Mouse (Mus musculus): ENCODE measurements at regions not wholly inside any gene's neighbourhood (a gene's known extent, or its start where the extent isn't known, plus 50 kb on each side); places are given as distances from the start of the nearest gene placed in this dataset.

DNA sequence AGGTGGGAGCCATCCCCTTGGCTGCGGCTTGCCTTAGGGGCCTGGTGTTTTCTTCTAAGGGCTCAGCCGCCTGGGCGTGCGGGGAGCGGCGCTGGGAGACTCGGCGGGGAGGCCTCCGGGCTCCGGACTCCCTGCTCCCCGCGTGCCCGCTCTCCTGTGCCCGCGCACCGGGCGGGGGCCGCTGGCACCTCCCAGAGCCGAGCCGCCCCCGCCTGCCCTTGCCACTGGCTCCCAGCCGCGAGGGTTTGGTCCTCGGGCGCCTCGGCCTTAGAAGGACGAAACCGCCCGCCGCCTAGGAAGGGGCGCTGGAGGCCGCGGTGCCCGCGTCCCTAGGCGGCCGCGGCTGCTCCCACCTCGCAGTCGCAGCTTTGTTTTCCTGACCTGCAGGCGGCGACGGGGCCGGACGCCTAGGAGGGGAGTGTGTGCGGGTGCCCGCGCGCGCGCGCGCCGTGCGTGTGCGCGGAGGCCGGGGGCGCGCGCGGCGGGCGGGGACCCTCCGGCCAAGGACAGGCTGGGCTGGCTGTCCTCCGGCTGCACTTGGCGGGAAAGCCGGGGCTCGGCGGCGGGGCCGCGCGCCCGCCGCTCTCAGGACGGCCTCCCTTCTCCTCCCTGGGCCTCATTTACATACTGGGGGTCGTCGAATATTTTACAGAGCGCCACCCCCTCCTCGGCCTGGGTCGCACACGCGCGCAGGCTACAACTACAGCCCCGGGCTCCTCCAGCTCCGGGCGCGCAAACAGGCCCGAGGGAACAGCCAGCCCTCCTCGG lies 227.1 kb downstream of the Mef2c start:
- peak; percentile 81 for DNase-seq (ENCODE audit: low read depth, low spot score)

DNA sequence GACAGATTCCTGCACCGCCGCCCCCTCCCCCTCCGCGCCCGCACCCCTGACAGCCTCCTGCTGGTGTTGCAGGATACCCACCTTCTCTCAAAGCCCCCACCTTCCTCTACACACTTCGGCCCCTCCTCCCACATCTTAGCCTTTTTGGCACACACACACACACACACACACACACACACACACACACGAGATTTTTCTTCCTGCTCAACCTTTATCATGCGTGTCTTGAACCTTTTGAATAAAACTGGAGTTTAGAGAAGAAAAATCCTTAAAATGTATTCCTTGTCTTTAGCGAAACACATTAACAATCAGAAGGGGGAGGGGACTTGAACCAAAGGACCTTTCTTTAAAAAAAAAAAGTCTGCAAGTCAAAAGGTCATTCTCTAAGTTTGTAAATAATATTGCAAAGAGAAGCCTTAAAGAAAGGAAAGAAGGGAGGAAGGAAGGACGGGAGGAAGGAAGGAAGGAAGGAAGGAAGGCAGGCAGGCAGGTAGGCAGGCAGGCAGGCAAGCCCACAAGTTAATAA lies 227.7 kb downstream of the Mef2c start:
- no peak for DNase-seq (ENCODE audit: low read depth, low spot score)

DNA sequence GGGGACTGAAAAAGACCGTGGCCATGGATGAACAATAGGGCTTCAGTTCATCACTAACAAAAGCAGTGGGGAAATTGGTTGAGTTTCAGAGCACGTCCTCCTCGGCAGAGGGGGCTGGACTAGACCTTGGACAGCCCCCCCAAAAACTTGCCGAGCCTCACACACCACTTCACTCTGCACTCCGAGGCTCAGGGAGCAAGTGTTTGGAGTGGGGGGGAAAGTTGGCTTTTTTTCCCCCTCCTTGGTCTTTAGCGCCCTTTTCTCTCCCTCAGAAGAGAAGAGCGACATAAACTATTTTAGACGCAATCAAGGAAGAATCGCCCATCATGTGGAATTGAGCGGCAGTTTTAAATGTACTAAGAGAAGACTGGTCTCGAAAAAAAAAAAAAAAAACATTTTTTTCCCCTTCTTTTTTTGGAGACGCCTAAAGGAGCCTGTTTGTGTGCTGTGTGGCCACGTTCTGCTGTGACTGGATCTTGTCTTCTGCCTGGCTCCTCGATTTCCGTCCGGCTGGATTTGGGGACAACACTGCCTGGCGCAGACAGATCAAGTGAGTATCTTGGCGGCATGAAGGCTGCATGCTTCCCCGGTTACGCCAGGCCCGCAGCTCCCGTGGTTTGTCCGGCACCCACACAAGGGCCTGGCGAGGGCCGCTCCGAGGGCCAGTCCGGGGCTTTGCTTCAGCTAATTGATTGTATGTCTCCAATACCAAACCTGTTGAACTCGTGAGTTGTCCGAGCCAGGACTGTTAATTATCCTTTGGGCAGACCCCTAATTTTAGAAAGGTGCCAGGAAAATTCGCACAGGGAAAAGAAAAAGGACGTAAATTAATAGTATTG lies 228.7 kb downstream of the Mef2c start:
- no peak for DNase-seq (ENCODE audit: low read depth, low spot score)

DNA sequence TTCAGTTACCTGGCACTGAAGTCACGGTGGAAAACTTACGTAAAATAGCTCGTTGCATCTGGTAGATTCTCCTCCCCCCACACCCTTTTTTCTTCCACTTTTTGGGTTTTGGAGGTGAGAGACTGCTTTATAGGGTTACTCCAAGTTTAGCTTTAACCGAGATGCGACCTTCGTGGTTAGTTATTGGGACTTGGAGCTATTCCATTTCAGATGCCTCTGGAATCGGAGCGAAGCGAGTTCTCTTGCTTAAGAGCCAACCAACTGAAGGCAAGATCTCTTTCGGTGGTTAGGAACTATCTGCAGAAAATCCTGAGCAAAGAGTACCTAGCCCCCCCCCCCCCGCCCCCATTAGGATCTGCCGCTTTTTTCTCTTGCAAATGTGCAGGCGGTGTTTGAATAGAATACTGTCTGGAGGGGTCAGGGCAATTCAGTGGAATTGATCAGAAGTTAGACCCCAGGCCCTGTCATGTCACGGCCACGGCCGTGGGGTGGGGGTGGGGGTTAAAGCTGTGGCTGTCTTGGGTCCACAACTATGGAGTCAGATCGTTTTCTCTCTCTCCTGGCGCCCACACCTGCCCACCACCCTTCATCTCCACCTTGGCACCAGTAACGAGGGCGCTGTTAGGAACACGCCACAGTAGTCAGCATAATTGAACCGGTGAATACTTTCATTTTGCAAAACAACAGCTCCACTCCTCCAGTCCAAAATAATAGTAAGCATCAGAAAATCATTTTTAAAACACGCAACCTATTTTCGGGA lies 229.6 kb downstream of the Mef2c start:
- DNase-seq (ENCODE audit: low read depth, low spot score), result no peak

DNA sequence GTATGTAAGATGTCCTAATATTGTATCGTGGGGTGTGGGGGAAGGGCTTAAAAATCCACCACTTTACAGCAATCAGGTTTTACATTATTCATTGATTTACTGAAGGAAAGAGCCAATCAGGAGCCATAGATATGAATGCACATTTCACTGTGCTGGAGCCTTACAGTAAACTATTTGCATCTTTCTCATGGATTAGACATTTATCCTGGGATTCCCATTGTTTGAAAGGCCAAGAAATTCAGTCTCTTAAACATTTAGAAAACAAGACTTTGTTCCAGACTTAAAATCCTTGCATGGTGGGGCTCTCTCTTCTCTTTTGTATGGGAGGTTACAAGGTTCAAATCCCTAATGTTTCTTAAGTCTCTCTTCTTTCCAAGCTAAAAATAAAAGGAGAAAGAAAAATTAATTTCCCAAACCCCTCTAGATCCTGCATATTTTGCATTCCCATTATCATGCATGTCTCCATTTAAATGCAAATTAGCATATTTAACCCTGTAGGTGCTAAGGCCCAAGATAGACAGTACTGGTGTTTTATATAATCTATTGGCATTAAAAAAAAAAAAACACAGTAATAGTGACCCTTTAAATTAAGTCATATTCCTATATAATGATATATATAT lies 230.3 kb downstream of the Mef2c start:
- DNase-seq (ENCODE audit: low read depth, low spot score), result no peak

DNA sequence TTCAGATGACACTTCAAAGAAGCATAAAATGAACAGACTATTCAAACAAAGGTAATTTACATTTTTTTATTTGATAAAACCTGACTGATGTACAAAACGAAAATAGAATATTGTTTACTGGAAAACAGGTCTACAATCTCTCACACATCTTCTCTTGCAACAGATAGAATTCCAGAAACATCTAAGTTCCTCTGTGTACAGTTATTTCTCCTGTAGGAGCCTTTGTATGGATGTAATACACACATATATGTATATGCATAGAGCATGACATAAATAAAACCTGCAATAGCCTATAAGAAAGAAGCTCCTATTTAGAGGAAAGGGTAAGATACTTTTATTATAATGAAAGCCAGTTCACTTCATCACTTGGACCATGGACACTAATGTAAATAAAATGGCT lies 230.8 kb downstream of the Mef2c start:
- DNase-seq (ENCODE audit: low read depth, low spot score), result no peak

DNA sequence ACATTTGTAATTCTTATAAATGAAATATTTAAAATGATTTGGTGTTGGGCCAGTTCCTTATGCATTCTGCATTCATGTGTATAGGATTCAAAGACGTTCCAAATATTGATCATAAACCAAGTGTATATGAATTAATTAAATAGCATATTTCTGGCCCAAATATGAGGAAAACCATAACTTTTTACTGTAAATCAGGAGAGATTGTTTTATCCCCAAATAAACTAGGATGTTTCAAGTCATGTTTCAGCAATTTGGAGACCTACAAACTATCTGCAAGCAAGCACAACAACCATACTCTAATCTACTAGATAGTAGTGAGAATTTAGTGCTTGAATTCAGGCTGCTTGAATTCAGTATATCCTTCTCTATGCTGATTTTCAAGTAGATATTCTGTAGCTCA lies 231.3 kb downstream of the Mef2c start:
- no peak for DNase-seq (ENCODE audit: low read depth, low spot score)

DNA sequence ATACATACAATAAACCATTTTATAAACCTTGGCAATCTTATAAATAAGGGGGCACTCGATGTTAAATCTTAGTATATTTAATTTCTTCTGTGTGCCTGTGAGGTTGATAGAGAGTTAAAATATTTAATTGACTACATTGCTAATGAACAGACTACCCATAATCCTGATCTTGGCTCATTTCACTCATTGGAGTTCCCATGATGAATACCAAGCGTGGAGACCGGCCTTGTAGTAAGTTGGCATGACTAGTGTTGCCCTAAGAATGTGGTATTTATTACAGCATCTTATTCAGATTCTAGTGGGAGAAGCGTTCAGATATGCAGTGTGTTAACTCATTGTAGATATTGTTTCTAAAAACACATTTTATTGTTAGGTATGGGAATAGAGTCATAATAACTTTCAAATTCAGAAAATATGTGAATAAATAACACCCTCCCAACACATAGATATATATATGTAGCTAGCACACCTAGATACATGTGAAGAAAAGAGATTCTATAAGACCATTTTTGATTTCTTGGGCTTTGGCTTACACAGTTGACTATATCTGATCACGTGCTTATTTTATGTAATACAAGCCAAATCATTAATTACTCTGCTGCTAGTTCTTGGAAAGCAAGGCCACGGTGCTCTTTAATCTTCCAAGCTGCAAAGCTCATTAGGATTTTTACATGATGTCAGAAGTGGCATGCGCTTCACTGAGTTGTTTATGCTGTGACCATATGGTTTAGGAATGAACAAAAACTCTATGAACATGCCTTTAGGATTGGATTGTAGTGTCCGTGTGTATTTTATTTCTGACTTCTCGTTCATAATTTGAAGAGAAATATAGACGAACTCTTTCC lies 232.0 kb downstream of the Mef2c start:
- no peak for DNase-seq (ENCODE audit: low read depth, low spot score)

DNA sequence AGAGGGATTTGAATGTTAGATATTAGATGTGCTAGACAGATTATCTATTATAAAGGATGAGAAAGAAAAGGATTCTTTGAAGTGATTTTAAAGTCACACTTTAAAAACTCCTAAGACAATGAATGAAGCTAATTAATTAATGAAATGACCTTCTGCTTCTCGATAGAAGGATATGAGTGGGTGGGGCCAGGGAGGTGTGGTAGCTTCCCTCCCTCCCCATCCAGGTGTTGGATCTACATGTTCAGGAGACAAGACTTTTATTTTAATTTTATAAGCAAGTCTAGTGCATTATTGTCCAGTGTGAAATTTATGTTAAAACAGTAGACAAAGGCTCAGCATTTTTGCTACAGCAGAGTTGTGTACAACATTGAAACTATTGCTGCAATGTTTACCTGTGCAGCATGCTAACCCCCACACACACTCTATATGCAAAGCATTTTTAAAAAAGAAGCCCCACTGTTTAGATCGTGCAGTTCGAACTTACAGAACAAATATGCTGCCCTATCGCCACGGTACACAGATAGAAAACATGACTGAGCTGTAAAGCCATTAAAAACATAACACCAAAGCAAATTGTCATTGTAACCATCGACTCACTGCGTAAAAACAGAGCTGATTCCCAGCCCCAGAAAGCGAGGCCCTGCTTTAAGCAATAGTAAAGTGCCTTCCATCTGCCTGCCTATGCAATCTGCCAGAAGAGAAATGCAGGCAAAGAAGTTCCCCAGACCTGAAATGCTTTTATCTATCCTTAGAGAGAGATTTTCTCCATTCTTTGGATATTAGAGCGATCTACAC lies 233.4 kb downstream of the Mef2c start:
- DNase-seq (ENCODE audit: low read depth, low spot score), result no peak

DNA sequence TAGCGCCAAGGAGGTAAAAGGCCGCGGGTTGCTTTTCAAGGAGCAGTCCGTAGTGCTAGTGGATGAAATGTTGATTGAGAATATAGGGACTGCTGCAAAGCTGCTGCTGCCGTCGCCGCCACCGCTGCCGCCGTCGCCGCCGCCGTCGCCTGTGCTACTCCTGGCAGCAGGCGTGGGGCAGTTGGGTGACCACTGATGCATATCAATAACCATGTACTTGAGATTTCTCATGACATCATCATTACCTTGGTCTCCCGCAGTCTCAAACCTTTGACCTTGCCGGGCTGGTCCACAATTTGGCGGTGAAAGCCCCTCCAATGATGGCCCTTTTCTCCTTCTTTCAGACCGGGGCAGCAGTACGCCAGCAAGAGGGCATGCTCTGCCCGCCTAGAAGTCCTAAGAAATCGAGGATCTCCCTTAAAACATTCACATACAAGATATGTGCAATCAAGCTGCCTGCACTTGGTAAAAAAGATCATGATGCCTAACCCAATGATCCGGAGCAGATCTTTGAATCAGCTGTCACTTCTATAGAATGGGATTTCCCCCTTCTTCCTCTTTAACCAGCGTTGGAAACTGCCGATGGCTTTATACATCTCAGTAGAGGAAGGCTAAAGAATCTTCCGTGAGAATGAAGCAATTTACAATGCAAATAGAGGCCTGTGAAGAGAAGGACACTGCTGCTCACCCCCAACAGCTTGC lies 234.1 kb downstream of the Mef2c start:
- peak; percentile 17 for DNase-seq (ENCODE audit: low read depth, low spot score)

DNA sequence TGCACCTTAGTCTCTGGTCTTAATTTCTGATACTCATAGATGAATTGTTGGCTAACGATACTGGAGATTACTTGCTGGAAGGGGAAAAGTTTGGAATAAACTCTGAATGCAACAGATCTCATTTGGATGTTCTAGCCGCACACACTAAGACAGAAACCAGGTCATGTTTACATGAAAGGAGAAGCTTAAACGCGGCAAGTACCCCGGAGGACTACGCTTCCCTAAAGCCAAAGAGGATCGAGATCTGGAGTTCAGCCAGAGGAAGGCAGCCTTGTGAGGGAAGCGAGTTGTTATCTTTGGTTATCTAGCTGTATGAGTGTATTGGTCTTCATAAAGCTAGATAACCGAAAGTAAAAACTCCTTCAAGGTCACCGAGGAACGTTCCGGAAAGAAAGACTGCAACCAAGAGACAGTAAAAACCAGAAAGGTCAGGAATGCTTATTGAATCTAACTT lies 234.7 kb downstream of the Mef2c start:
- DNase-seq (ENCODE audit: low read depth, low spot score), result no peak

DNA sequence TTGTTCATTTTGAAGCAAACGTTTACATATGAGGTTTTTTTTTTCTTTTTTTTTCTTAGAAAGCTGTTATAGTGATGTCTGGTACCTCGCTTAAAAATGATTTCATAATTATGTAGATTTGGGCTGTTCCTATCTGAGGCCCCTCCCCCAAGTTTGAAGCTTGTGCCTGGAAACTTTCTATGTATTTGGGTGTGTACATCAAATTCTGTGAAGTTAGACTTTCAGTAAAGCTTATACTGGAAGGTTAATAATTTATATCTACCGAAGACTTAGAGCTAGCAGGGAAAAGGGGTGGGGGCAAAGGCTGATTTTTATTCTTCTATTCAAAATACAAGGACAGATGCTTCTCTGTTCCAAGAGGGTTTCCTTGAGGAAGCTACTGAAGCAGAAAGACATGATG lies 235.3 kb downstream of the Mef2c start:
- no peak for DNase-seq (ENCODE audit: low read depth, low spot score)

DNA sequence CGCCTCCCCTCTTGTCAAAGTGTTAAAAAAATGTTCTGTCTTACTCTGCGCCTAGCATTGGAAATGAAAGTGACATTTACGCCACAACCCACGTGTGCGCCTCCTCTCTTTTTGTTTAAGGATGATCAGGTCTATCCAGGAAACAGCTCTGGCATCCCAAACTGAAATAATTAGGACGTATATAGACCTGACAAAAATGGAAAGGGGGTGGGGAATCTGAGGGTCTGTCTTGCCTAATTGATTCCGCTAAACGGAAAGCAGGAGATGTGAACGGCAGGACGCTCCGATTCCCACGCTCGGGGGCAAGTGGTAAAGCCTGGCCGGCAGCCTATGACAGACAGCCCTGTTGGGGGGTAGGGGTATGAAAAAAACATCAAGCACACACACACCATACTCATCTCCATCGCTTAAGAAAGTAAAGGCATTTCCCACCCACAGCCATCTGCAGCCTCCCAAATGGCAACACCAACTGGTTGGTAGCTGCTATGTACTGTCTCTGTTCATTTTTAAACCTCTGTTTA lies 235.8 kb downstream of the Mef2c start:
- DNase-seq (ENCODE audit: low read depth, low spot score), result no peak

DNA sequence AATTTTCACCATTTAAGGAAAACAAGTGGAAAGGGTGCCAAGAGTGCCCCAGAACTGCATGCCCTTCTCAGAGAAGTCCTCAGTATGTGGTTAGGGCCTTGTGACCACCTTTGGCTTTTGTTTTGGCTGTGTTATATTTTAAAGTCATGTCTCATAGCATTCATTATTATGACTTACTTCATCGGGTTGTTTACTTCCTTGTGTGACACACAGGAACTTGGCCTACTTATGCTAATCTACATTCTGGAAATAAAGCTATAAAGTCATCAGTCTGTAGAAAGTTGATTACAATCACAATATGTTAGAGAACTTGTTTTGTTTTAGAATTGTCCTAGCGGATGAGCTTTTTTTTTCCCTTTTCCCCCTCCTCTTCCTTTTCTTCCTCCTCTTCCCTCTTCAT lies 236.3 kb downstream of the Mef2c start:
- DNase-seq (ENCODE audit: low read depth, low spot score), result no peak

DNA sequence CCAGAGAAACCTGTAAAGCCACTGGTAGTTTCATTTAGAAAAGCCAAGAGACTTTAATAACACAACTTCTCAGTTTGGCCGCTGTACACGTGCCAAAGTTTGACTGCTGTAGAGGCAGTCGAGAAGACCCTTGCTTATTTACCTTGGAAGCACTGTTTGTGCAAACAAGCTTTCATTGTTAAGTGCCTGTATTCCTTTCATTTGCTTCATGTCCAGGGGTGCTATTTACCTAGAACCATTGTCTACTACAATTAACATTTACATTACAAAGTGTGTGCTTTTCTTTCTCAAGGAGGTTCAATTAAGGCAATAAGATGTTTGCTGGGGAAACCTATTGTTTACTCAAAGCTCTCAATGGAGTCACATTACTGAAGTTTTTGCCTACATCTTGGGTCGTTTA lies 236.9 kb downstream of the Mef2c start:
- peak; percentile 69 for DNase-seq (ENCODE audit: low read depth, low spot score)

DNA sequence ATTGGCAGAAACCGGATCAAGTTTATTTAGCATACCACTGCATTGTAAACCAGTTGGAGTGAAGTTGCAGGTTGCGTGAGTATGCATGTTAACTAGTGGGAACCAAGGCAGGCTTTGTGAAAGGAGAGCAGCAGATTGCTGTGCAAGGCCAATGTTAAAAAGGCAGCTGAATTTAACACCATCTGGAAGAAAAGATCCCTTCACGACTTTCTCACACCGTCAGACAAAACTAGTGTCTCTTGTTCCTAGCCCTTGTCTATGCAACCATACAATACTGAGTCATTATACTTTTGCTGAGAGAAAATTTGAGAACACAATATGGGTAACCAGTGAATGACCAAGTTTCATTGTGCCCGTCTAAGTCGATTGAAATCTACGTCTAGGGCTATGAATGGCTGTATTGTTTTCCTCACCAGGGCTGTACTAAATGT lies 237.8 kb downstream of the Mef2c start:
- DNase-seq (ENCODE audit: low read depth, low spot score), result no peak

DNA sequence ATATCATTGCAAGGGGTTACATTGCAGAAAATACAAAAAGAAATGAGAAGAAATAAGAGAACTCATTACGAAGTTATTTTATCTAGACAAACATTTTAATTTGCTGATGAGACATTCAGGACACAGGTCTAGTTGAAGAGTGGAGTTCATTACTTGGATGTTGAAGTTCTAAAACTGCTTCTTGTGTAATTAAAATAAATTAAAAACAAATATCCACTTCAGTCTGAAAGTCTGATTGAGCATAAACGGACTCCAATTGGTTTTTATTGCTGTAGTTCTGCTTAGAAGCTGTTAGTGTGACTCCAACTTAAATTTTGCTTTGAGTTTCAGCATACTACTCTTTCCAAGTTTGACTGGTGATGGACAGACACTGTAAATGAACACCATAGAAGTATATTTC lies 238.3 kb downstream of the Mef2c start:
- DNase-seq (ENCODE audit: low read depth, low spot score), result no peak

DNA sequence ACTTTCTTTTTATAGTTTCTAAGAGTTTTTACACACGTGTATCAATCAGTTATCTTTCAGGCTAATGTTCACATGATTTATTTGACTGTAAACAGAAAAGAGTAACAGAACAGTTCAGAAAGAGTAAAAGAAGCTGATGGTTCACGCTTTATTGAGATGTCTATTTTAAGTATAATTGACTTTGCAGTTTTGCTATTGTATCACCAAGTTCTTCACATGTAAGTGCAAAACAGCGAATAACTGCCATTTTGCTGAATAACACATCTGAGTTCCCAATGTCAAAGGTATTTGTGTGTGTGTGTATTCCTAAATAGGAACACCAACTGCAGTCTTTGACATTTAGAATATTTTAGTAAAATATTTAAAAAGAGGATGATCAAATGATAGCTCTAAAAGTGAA lies 238.7 kb downstream of the Mef2c start:
- no peak for DNase-seq (ENCODE audit: low read depth, low spot score)

DNA sequence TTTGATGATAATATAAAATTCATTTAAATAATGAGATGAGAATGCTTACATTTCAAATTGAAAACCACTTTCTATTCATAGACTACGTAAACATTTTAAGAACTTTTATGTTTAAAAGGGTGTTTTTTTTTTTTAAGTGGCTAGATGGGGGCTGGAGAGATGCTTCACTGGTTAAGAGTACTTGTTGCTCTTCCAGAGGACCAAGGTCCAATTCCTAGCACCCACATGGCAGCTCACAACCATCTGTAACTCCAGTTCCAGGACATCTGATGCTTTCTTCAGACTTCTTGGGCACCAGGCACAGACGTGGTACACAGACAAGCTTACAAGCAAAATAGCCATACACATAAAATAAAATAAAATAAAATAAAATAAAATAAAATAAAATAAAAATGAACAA lies 239.5 kb downstream of the Mef2c start:
- DNase-seq (ENCODE audit: low read depth, low spot score), result no peak

Measured in ES-CJ7 (cell line).